ENCODE assay signal across 8 mouse cellular contexts in the genomic region with DNA sequence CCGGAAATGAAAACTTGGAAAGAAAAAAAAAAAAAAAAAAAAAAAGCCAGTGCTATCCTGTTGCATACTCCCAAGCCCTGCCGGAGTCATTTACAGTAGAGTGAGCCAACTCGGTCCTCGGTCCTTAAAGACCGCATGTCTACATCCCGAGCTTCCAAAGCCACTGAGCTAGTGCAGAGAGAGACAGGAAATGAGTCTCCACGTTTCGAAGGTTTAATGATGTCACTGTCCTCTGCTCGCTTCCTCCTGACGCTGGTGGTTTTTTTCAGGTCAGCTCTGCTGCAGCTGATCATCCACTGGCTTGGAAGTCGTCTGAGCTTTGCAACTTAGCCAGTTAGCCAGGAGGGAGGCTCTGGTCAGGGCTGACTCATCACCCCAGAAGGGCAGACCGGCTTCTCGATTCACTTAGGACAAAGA. TPM values are rescaled to one million over a fixed set of nuclear protein-coding genes. Genes with fewer than 3 reads are reported as not detected.
DNase-seq lines count a peak whose midpoint lies in the region; ATAC-seq lines count a peak whose summit lies in the region.

No protein-coding gene starts in this region.

- peaks cover 13% of the 10 kb centered on the region for H3K4me1 ChIP-seq in kidney, embryonic 14.5 days (ENCODE audit: control insufficient read depth, insufficient read depth, low read length)
- peaks cover 10% of the 10 kb centered on the region for H3K4me1 ChIP-seq in hindbrain, embryonic 14.5 days (replicated peaks; ENCODE audit: control insufficient read depth, insufficient read depth, low read length)

- H3K27me3 ChIP-seq in kidney, embryonic 14.5 days (ENCODE audit: control insufficient read depth, insufficient read depth, low read length), result no peaks in the 10 kb centered on the region
- H3K27me3 ChIP-seq in hindbrain, embryonic 14.5 days (ENCODE audit: control insufficient read depth, insufficient read depth, low read length), result no peaks in the 10 kb centered on the region

- H3K9me3 ChIP-seq in kidney, embryonic 14.5 days (ENCODE audit: control insufficient read depth, low read length), result no peaks in the 10 kb centered on the region
- no peaks in the 10 kb centered on the region for H3K9me3 ChIP-seq in hindbrain, embryonic 14.5 days (ENCODE audit: control insufficient read depth, low read length)

- H3K4me2 ChIP-seq in kidney, embryonic 14.5 days (replicated peaks; ENCODE audit: low read depth, low read length), result peak overlapping the region; percentile 19
- H3K4me2 ChIP-seq in hindbrain, embryonic 14.5 days (replicated peaks), result no peak overlapping the region

- no peaks in the 10 kb centered on the region for H3K36me3 ChIP-seq in kidney, embryonic 14.5 days (ENCODE audit: control insufficient read depth, insufficient read depth, low read length)
- H3K36me3 ChIP-seq in hindbrain, embryonic 14.5 days (replicated peaks; ENCODE audit: control insufficient read depth, insufficient read depth), result no peaks in the 10 kb centered on the region

- H3K27ac ChIP-seq in kidney, embryonic 14.5 days (ENCODE audit: low read depth, low read length), result peak overlapping the region; percentile 62; the same call in 1 of the 2 replicates
- no peak overlapping the region for H3K27ac ChIP-seq in hindbrain, embryonic 14.5 days

- no peak overlapping the region for H3K9ac ChIP-seq in kidney, embryonic 14.5 days (ENCODE audit: low read depth, low read length)
- no peak overlapping the region for H3K9ac ChIP-seq in hindbrain, embryonic 14.5 days

- ATAC-seq in granulocyte monocyte progenitor cell, adult 5-6 weeks (replicated peaks; ENCODE audit: poor library complexity, severe bottlenecking), result peak; percentile 88
- ATAC-seq in kidney, embryonic 14.5 days (ENCODE audit: low FRiP score, low TSS enrichment), result peak; percentile 62
- no peak for ATAC-seq in hindbrain, embryonic 14.5 days (ENCODE audit: low FRiP score)

- DNase-seq in urinary bladder, postnatal 14 days (ENCODE audit: low spot score), result peak; percentile 48
- no peak for DNase-seq in urinary bladder, postnatal 10 days (ENCODE audit: low spot score)
- DNase-seq in lung, postnatal 10 days, result peak; percentile 61
- no peak for DNase-seq in hindbrain, embryonic 14.5 days (ENCODE audit: low spot score)
- DNase-seq in left cerebral cortex, adult 9 months (ENCODE audit: low spot score in 2 of 2), result no peak
- DNase-seq in layer of hippocampus, postnatal 36 days, result no peak

- H3K4me3 ChIP-seq in kidney, embryonic 14.5 days (ENCODE audit: low read length), result no peak overlapping the region
- H3K4me3 ChIP-seq in hindbrain, embryonic 14.5 days (replicated peaks; ENCODE audit: low read length), result no peak overlapping the region

- WGBS in kidney, embryonic 14.5 days, result 15% methylated on average over 13 of the region's 13 CpGs
- WGBS in hindbrain, embryonic 14.5 days, result 67% methylated on average over 13 of the region's 13 CpGs

RNA-seq across cellular contexts. Expression of gene Phlda1, which starts 10.1 kb away (rescaled TPM):
- 0.26 and 1.9 TPM in 2 replicates for total RNA-seq in granulocyte monocyte progenitor cell, adult 5-6 weeks (2014; fragmentation: Nextera tagmentation)
- total RNA-seq in granulocyte monocyte progenitor cell, adult 5-6 weeks (2017), result 1.1 and 1.2 TPM in 2 replicates
- polyA plus RNA-seq in kidney, embryonic 14.5 days (2014; fragmentation: Nextera tagmentation; extraction: Ambion mirVana), result 42.3 and 44.6 TPM in 2 replicates
- polyA plus RNA-seq in hindbrain, embryonic 14.5 days (2014; fragmentation: Nextera tagmentation; extraction: Ambion mirVana), result 57.7 and 66.6 TPM in 2 replicates
- 10 to 100 TPM; 18.1 to 19.1 TPM for total RNA-seq in layer of hippocampus, postnatal 36 days (2021)

RNA-seq across cellular contexts. Expression of gene Nap1l1, which starts 43.2 kb away (rescaled TPM):
- total RNA-seq in granulocyte monocyte progenitor cell, adult 5-6 weeks (2014; fragmentation: Nextera tagmentation), result 583 and 666 TPM in 2 replicates
- 670 and 682 TPM in 2 replicates for total RNA-seq in granulocyte monocyte progenitor cell, adult 5-6 weeks (2017)
- 315 and 346 TPM in 2 replicates for polyA plus RNA-seq in kidney, embryonic 14.5 days (2014; fragmentation: Nextera tagmentation; extraction: Ambion mirVana)
- polyA plus RNA-seq in hindbrain, embryonic 14.5 days (2014; fragmentation: Nextera tagmentation; extraction: Ambion mirVana), result 178 and 185 TPM in 2 replicates
- 100 to 1,000 TPM; 156 to 179 TPM for total RNA-seq in layer of hippocampus, postnatal 36 days (2021)

Comparison
In these comparisons a context has a peak if more than half of its experiments do, and no peak if none do; other contexts are left out.
1. DNase-seq: peak in urinary bladder, postnatal 14 days (single experiment) and lung, postnatal 10 days (single experiment); none in urinary bladder, postnatal 10 days (single experiment), hindbrain, embryonic 14.5 days (single experiment), left cerebral cortex, adult 9 months (0 of 2) and layer of hippocampus, postnatal 36 days (0 of 2).
2. RNA of gene Phlda1, which starts 10.1 kb away (total RNA-seq): 18.1 to 19.1 TPM in layer of hippocampus, postnatal 36 days; 0.26 to 1.9 TPM in granulocyte monocyte progenitor cell, adult 5-6 weeks; every median in the first group is over 4 times any median in the second.